Mouse (Mus musculus): ENCODE measurements at regions not wholly inside any gene's neighbourhood (a gene's known extent, or its start where the extent isn't known, plus 50 kb on each side); places are given as distances from the start of the nearest gene placed in this dataset.

- Histone ChIP-seq H3K9me3 (ENCODE audit: control insufficient read depth, low read length) (no peaks in the 10 kb centered on the region), H3K4me2 (no peak overlapping the region), H3K4me3 (ENCODE audit: low read depth, low read length) (no peak overlapping the region), H3K27me3 (replicated peaks; ENCODE audit: control insufficient read depth, insufficient read depth, low read length) (no peaks in the 10 kb centered on the region), H3K36me3 (ENCODE audit: control insufficient read depth, insufficient read depth, low read length) (no peaks in the 10 kb centered on the region), H3K4me1 (replicated peaks; ENCODE audit: control insufficient read depth, insufficient read depth, low read length) (no peaks in the 10 kb centered on the region), H3K27ac (ENCODE audit: low read depth, low read length) (no peak overlapping the region), H3K9ac (ENCODE audit: low read depth, low read length) (no peak overlapping the region)
- WGBS, result 70% methylated on average over 9 of the region's 9 CpGs
- DNase-seq (ENCODE audit: low spot score), result no peak
- ATAC-seq (replicated peaks; ENCODE audit: low FRiP score), result no peak
These were observed 317.1 kb upstream of the Zmiz1 start for GRCm38 (mm10) chr14:25141933-25142332.

GRCm38 (mm10) chr14:25143051-25143450 lies 315.9 kb upstream of the Zmiz1 start:
- Histone ChIP-seq H3K4me3 (ENCODE audit: low read depth, low read length) (no peak overlapping the region), H3K4me1 (replicated peaks; ENCODE audit: control insufficient read depth, insufficient read depth, low read length) (no peaks in the 10 kb centered on the region), H3K27ac (ENCODE audit: low read depth, low read length) (no peak overlapping the region), H3K9ac (ENCODE audit: low read depth, low read length) (no peak overlapping the region), H3K27me3 (replicated peaks; ENCODE audit: control insufficient read depth, insufficient read depth, low read length) (no peaks in the 10 kb centered on the region), H3K36me3 (ENCODE audit: control insufficient read depth, insufficient read depth, low read length) (no peaks in the 10 kb centered on the region), H3K9me3 (ENCODE audit: control insufficient read depth, low read length) (no peaks in the 10 kb centered on the region), H3K4me2 (no peak overlapping the region)
- ATAC-seq (replicated peaks; ENCODE audit: low FRiP score) (no peak), DNase-seq (ENCODE audit: low spot score) (no peak)
- WGBS, result 85% methylated on average over 4 of the region's 4 CpGs

- Histone ChIP-seq H3K27ac (ENCODE audit: low read depth, low read length) (no peak overlapping the region), H3K4me3 (ENCODE audit: low read depth, low read length) (no peak overlapping the region), H3K4me1 (replicated peaks; ENCODE audit: control insufficient read depth, insufficient read depth, low read length) (no peaks in the 10 kb centered on the region), H3K27me3 (replicated peaks; ENCODE audit: control insufficient read depth, insufficient read depth, low read length) (no peaks in the 10 kb centered on the region), H3K36me3 (ENCODE audit: control insufficient read depth, insufficient read depth, low read length) (no peaks in the 10 kb centered on the region), H3K4me2 (no peak overlapping the region), H3K9me3 (ENCODE audit: control insufficient read depth, low read length) (no peaks in the 10 kb centered on the region), H3K9ac (ENCODE audit: low read depth, low read length) (no peak overlapping the region)
- ATAC-seq (replicated peaks; ENCODE audit: low FRiP score) (no peak), DNase-seq (ENCODE audit: low spot score) (no peak)
- WGBS, result 75% methylated on average over 2 of the region's 2 CpGs
These were observed 311.3 kb upstream of the Zmiz1 start for GRCm38 (mm10) chr14:25147731-25148130.

GRCm38 (mm10) chr14:25150968-25151367 lies 308.0 kb upstream of the Zmiz1 start:
- no peak for DNase-seq (ENCODE audit: low spot score)
- Histone ChIP-seq H3K36me3 (ENCODE audit: control insufficient read depth, insufficient read depth, low read length) (no peaks in the 10 kb centered on the region), H3K4me3 (ENCODE audit: low read depth, low read length) (no peak overlapping the region), H3K9ac (ENCODE audit: low read depth, low read length) (no peak overlapping the region), H3K27me3 (replicated peaks; ENCODE audit: control insufficient read depth, insufficient read depth, low read length) (0 out of 2 replicates have a peak, but pooled peaks cover 4% of the 10 kb centered on the region), H3K9me3 (ENCODE audit: control insufficient read depth, low read length) (no peaks in the 10 kb centered on the region), H3K27ac (ENCODE audit: low read depth, low read length) (no peak overlapping the region), H3K4me1 (replicated peaks; ENCODE audit: control insufficient read depth, insufficient read depth, low read length) (no peaks in the 10 kb centered on the region), H3K4me2 (no peak overlapping the region)
- no peak for ATAC-seq (replicated peaks; ENCODE audit: low FRiP score)
- WGBS, result 40% methylated on average over 1 of the region's 1 CpGs

GRCm38 (mm10) chr14:25151485-25151884 lies 307.5 kb upstream of the Zmiz1 start:
- no peaks in the 10 kb centered on the region for H3K9me3 ChIP-seq (ENCODE audit: control insufficient read depth, low read length)
- H3K4me1 ChIP-seq (replicated peaks; ENCODE audit: control insufficient read depth, insufficient read depth, low read length), result no peaks in the 10 kb centered on the region

GRCm38 (mm10) chr14:25153573-25153972 lies 305.4 kb upstream of the Zmiz1 start:
- no peak for ATAC-seq (replicated peaks; ENCODE audit: low FRiP score)
- H3K4me1 ChIP-seq (replicated peaks; ENCODE audit: control insufficient read depth, insufficient read depth, low read length), result no peaks in the 10 kb centered on the region
- WGBS, result 68% methylated on average over 4 of the region's 4 CpGs

More at GRCm38 (mm10) chr14:25151485-25151884, 307.5 kb upstream of the Zmiz1 start:
- DNase-seq (ENCODE audit: low spot score) (no peak), ATAC-seq (replicated peaks; ENCODE audit: low FRiP score) (no peak)
- H3K4me2 ChIP-seq, result no peak overlapping the region
- whole genome bisulfite sequencing, result 74% methylated on average over 2 of the region's 2 CpGs
- no peaks in the 10 kb centered on the region for H3K36me3 ChIP-seq (ENCODE audit: control insufficient read depth, insufficient read depth, low read length)
- H3K9ac ChIP-seq (ENCODE audit: low read depth, low read length), result no peak overlapping the region
- no peak overlapping the region for H3K27ac ChIP-seq (ENCODE audit: low read depth, low read length)
- H3K4me3 ChIP-seq (ENCODE audit: low read depth, low read length), result no peak overlapping the region
- 0 out of 2 replicates have a peak, but pooled peaks cover 5% of the 10 kb centered on the region for H3K27me3 ChIP-seq (replicated peaks; ENCODE audit: control insufficient read depth, insufficient read depth, low read length)

GRCm38 (mm10) chr14:25154180-25154579 lies 304.8 kb upstream of the Zmiz1 start:
- no peaks in the 10 kb centered on the region for H3K9me3 ChIP-seq (ENCODE audit: control insufficient read depth, low read length)
- no peaks in the 10 kb centered on the region for H3K4me1 ChIP-seq (replicated peaks; ENCODE audit: control insufficient read depth, insufficient read depth, low read length)
- ATAC-seq (replicated peaks; ENCODE audit: low FRiP score), result no peak
- H3K36me3 ChIP-seq (ENCODE audit: control insufficient read depth, insufficient read depth, low read length), result no peaks in the 10 kb centered on the region
- H3K27ac ChIP-seq (ENCODE audit: low read depth, low read length), result no peak overlapping the region
- H3K27me3 ChIP-seq (replicated peaks; ENCODE audit: control insufficient read depth, insufficient read depth, low read length), result 0 out of 2 replicates have a peak, but pooled peaks cover 5% of the 10 kb centered on the region
- WGBS, result 59% methylated on average over 8 of the region's 8 CpGs
- H3K4me3 ChIP-seq (ENCODE audit: low read depth, low read length), result no peak overlapping the region
- no peak for DNase-seq (ENCODE audit: low spot score)
- H3K9ac ChIP-seq (ENCODE audit: low read depth, low read length), result no peak overlapping the region
- H3K4me2 ChIP-seq, result no peak overlapping the region

More at GRCm38 (mm10) chr14:25153573-25153972, 305.4 kb upstream of the Zmiz1 start:
- H3K9me3 ChIP-seq (ENCODE audit: control insufficient read depth, low read length), result no peaks in the 10 kb centered on the region
- H3K9ac ChIP-seq (ENCODE audit: low read depth, low read length), result no peak overlapping the region
- no peak for DNase-seq (ENCODE audit: low spot score)
- H3K4me2 ChIP-seq, result no peak overlapping the region
- H3K36me3 ChIP-seq (ENCODE audit: control insufficient read depth, insufficient read depth, low read length), result no peaks in the 10 kb centered on the region
- H3K27me3 ChIP-seq (replicated peaks; ENCODE audit: control insufficient read depth, insufficient read depth, low read length), result 0 out of 2 replicates have a peak, but pooled peaks cover 5% of the 10 kb centered on the region
- H3K27ac ChIP-seq (ENCODE audit: low read depth, low read length), result no peak overlapping the region
- no peak overlapping the region for H3K4me3 ChIP-seq (ENCODE audit: low read depth, low read length)

GRCm38 (mm10) chr14:25155008-25155783 lies 303.8 kb upstream of the Zmiz1 start:
- ATAC-seq (replicated peaks; ENCODE audit: low FRiP score), result no peak
- 0 out of 2 replicates have a peak, but pooled peaks cover 5% of the 10 kb centered on the region for H3K27me3 ChIP-seq (replicated peaks; ENCODE audit: control insufficient read depth, insufficient read depth, low read length)
- no peak for DNase-seq (ENCODE audit: low spot score)
- H3K9ac ChIP-seq (ENCODE audit: low read depth, low read length), result no peak overlapping the region
- no peaks in the 10 kb centered on the region for H3K4me1 ChIP-seq (replicated peaks; ENCODE audit: control insufficient read depth, insufficient read depth, low read length)
- no peak overlapping the region for H3K27ac ChIP-seq (ENCODE audit: low read depth, low read length)
- whole genome bisulfite sequencing, result 63% methylated on average over 7 of the region's 7 CpGs
- no peaks in the 10 kb centered on the region for H3K9me3 ChIP-seq (ENCODE audit: control insufficient read depth, low read length)
- no peak overlapping the region for H3K4me2 ChIP-seq
- no peaks in the 10 kb centered on the region for H3K36me3 ChIP-seq (ENCODE audit: control insufficient read depth, insufficient read depth, low read length)
- no peak overlapping the region for H3K4me3 ChIP-seq (ENCODE audit: low read depth, low read length)

- Histone ChIP-seq H3K4me3 (ENCODE audit: low read depth, low read length) (no peak overlapping the region), H3K4me1 (replicated peaks; ENCODE audit: control insufficient read depth, insufficient read depth, low read length) (no peaks in the 10 kb centered on the region), H3K36me3 (ENCODE audit: control insufficient read depth, insufficient read depth, low read length) (no peaks in the 10 kb centered on the region), H3K4me2 (no peak overlapping the region), H3K9ac (ENCODE audit: low read depth, low read length) (no peak overlapping the region), H3K27ac (ENCODE audit: low read depth, low read length) (no peak overlapping the region), H3K9me3 (ENCODE audit: control insufficient read depth, low read length) (no peaks in the 10 kb centered on the region), H3K27me3 (replicated peaks; ENCODE audit: control insufficient read depth, insufficient read depth, low read length) (0 out of 2 replicates have a peak, but pooled peaks cover 5% of the 10 kb centered on the region)
- DNase-seq (ENCODE audit: low spot score) (no peak), ATAC-seq (replicated peaks; ENCODE audit: low FRiP score) (no peak)
- 56% methylated on average over 9 of the region's 9 CpGs for WGBS
These were observed 302.8 kb upstream of the Zmiz1 start for GRCm38 (mm10) chr14:25156171-25156570.

Measured in liver, embryonic 11.5 days (tissue).